Mouse (Mus musculus): ENCODE results near the gene Nrip2. TPM values are rescaled to one million over a fixed set of nuclear protein-coding genes. Genes with fewer than 3 reads are reported as not detected.
"Not testable (repeated sequence)": the region's sequence is repeated elsewhere in the genome, so short reads cannot be mapped to it uniquely, and the experiment has no call there.

Gene Nrip2
- polyA plus RNA-seq, 1 experiment from 2014 or later, result not detected

DNA sequence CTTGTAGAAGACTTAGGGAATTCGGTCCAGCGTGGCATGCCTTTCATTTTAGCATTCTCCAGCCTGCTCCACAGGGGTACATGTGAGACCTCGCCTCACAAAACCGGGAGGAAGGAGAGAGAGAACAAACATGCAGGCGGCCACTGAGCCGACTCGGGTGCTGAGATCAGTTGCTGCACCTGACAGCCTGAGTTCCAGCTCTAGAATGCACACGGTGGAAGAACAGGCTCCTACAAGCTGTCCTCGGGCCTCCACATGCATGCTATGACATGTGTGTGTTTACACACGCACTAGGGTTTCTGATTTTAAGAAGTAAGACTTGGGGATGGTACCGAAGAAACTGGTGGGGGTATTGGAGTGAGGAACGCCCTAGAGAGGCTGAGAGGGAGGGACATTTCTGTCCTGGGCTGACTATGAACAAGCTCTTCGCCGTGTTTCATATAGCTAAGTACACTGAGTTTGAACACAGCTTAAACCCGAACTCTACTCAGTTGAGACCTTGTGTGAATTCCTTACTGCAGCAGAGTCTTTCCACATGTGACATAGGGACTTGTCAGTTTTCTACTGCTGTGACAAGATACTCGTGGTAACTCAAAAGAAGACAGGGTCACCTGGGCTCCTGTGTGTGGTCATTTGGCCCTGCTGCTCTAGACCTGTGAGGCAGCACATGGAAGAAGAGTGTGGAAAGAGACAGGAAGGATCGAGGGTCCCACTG is 22.6 kb upstream of the Nrip2 start:
- no peaks in the 10 kb centered on the region for H3K79me2 ChIP-seq (ENCODE audit: inconsistent target)
- WGBS (ENCODE audit: missing documents), result 96% methylated on average over 14 of the region's 17 CpGs
- H3K4me3 ChIP-seq (ENCODE audit: inconsistent target), result no peak overlapping the region
- no peaks in the 10 kb centered on the region for H3K36me3 ChIP-seq (ENCODE audit: inconsistent target)
- H3K27ac ChIP-seq, result no peak overlapping the region

DNA sequence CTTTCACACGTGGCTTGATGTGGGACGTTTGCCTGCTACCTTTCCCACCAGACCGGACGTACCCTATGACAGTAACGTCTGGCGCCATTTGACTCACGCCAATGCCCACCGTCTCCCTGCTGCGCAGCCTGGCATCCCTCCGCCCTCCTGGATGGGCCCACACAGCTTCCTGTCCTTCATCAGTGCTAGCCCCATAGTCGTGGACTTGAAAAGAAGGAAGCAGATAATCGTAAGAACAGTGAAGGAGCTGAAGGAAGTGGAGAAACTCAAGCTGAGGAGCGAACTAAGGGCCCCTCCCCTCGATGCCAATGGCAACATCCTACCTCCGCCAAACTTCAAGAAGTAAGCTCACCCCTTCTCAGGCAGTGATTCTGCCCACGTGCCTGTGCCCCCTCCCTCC is 19.5 kb upstream of the Nrip2 start:
- H3K36me3 ChIP-seq (ENCODE audit: inconsistent target), result no peaks in the 10 kb centered on the region
- H3K27ac ChIP-seq, result no peak overlapping the region
- 46% methylated on average over 16 of the region's 16 CpGs for WGBS (ENCODE audit: missing documents)
- H3K79me2 ChIP-seq (ENCODE audit: inconsistent target), result no peaks in the 10 kb centered on the region
- H3K4me3 ChIP-seq (ENCODE audit: inconsistent target), result no peak overlapping the region

DNA sequence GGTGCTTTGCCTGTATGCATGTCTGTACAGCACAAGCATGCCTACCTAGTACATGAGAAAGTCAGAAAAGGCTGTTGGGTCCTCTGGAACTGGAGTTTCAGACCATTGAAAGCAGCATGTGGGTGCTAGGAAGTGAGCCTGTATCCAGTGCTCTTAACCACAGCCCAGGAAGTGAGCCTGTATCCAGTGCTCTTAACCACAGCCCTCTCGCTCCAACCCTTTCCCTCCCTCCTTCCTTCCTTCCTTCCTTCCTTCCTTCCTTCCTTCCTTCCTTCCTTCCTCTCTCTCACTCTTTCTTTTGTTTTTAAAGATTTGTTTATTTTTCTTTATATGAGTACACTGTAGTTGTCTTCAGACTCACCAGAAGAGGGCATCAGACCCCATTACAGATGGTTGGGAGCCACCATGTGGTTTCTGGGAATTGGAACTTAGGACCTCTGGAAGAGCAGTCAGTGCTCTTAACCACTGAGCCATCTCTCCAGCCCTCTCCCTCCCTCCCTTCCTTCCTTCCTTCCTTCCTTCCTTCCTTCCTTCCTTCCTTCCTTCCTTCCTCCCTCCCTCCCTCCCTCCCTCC is 18.4 kb upstream of the Nrip2 start:
- H3K27ac ChIP-seq, result 0 out of 2 replicates have a peak overlapping the region, but pooled peaks have one; percentile 21
- H3K36me3 ChIP-seq (ENCODE audit: inconsistent target); H3K79me2 ChIP-seq (ENCODE audit: inconsistent target); H3K4me3 ChIP-seq (ENCODE audit: inconsistent target): not testable (repeated sequence)
- WGBS (ENCODE audit: missing documents), result 11% methylated on average over 1 of the region's 1 CpGs

DNA sequence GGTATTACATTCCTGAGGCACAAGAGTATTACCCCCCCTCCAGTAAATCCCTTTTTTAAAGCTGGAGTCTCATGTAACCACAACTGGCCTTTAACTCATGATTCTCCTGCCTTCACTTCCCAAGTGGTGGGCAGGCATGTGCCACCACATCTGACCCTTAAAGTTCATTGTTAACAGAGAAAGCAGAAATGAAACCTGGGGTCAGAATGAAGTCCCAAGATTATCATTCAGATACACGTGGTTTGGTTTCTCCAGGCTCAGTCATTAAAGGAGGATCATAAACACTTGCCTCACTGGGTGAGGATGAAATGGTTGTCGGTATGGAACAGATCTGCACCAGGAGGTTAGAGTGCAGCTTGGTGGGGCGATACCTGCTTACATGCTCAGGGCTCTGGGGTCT is 17.8 kb upstream of the Nrip2 start:
- 22% methylated on average over 3 of the region's 3 CpGs for WGBS (ENCODE audit: missing documents)
- Histone ChIP-seq H3K4me3 (ENCODE audit: inconsistent target) (no peak overlapping the region), H3K79me2 (ENCODE audit: inconsistent target) (no peaks in the 10 kb centered on the region), H3K36me3 (ENCODE audit: inconsistent target) (no peaks in the 10 kb centered on the region), H3K27ac (no peak overlapping the region)

DNA sequence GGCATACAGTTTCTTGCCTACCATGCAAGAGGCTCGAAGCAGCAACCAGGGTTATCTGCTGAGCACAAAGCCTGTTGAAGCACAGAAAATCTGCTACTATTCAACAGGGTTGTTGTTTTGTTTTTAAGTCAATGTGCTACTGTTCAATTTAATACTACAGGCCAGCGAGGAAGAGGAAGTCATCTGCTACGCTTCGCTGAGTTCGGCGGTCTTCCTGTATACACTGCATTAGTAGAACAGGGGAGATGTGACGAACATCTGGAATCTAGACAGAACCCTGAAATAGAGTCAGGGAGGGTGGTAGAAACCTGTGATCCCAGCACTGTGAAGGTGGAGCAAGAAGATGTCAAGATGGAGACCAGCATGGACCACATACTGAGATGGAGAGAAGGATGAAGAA is 15.3 kb upstream of the Nrip2 start:
- H3K4me3 ChIP-seq (ENCODE audit: inconsistent target), result no peak overlapping the region
- WGBS (ENCODE audit: missing documents), result 23% methylated on average over 7 of the region's 7 CpGs
- H3K27ac ChIP-seq, result no peak overlapping the region
- H3K79me2 ChIP-seq (ENCODE audit: inconsistent target), result no peaks in the 10 kb centered on the region
- no peaks in the 10 kb centered on the region for H3K36me3 ChIP-seq (ENCODE audit: inconsistent target)

DNA sequence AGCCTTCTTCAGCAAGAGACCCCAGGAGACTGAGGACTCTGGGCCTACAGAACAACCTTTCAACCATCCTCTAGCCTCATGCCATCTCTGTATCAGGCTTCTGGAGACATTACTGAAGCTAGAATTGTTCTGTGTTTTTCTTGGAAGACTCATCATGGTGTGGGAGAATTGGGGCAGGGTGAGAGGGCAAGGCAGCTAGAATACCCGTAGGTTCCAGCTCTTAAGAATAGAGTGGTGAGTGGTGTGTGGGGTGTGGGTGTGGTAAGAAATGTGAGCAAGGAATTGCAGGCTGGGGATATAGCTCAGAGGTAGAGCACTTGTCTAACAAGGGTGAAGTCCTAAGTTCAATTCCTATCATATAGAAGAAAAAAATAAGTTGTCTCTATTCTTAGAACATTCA is 14.1 kb upstream of the Nrip2 start:
- H3K27ac ChIP-seq, result no peak overlapping the region
- 100% methylated on average over 1 of the region's 1 CpGs for WGBS (ENCODE audit: missing documents)
- no peaks in the 10 kb centered on the region for H3K36me3 ChIP-seq (ENCODE audit: inconsistent target)
- no peaks in the 10 kb centered on the region for H3K79me2 ChIP-seq (ENCODE audit: inconsistent target)
- H3K4me3 ChIP-seq (ENCODE audit: inconsistent target), result no peak overlapping the region

DNA sequence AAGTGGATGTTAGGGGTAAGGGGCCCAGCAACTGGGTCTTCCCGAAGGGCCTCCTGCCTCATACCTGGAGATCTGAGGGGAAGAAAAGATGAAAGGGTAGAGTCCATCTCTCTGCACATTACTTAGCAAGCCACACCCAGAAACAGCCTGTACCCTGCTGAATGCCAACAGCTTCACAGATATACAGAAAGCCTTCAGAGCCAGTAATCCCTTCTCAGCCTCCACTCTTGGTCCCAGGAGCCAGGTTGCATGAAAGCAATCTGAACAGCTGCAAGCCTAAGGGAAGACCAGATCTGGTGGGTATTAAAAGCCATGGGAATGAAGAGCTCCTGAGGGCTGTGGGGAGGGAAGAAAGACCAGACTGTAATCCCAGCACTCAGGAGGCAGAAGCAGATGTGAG is 9.9 kb upstream of the Nrip2 start:
- Histone ChIP-seq H3K79me2 (ENCODE audit: inconsistent target) (no peaks in the 10 kb centered on the region), H3K36me3 (ENCODE audit: inconsistent target) (no peaks in the 10 kb centered on the region), H3K4me3 (ENCODE audit: inconsistent target) (no peak overlapping the region), H3K27ac (no peak overlapping the region)
- WGBS (ENCODE audit: missing documents), result 100% methylated on average over 1 of the region's 1 CpGs

DNA sequence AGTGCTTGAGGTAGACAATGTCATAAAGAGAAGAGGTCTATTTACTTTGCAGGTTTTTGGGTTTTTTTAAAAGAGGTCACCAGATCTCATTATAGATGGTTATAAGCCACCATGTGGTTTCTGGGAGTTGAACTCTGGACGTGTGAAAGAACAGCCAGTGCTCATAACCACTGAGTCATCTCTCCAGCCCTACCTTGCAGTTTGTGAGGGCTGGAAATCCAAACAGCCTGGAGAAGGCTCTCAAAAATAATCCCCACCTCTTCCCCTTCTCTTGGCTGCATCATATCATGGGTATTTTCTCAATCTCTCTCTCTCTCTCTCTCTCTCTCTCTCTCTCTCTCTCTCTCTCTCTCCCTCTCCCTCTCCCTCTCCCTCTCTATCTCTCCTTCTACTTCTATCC is 8.4 kb upstream of the Nrip2 start:
- H3K27ac ChIP-seq, result no peak overlapping the region
- H3K79me2 ChIP-seq (ENCODE audit: inconsistent target), result no peaks in the 10 kb centered on the region
- H3K36me3 ChIP-seq (ENCODE audit: inconsistent target), result no peaks in the 10 kb centered on the region
- 14% methylated on average over 1 of the region's 1 CpGs for WGBS (ENCODE audit: missing documents)
- H3K4me3 ChIP-seq (ENCODE audit: inconsistent target), result no peak overlapping the region

DNA sequence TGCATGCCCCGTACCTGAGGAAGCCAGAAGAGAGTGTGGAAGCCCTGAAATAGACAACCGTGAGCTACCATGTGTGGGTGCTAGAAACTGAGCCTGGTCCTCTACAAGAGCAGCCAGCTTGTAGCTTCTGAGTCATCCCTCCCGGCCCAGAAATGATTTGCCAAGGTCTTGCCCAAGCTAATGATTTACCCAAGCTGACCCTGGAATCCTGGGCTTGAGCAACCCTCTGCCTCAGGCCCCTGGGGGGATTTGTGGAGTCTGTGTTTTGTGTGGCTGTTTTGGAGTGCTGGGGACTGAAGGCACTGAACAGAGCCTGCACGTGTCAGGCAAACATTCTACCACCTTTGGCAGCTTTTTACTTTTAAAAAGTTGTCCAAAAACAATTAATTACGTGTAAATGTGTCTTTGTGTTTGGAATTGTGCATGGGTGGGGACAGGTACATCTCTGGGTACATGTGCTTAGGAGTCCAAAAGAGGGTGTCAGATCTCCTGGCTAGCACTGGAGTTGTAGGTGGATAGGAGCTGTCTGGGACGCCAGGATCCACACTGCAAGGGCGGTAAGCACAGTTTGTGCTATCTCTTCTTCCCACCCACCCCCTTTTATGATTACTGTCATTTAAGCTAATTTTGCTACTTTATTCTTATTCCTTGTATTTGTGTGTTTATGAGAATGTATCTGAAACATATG is 1.4 kb upstream of the Nrip2 start:
- 88% methylated on average over 7 of the region's 7 CpGs for WGBS (ENCODE audit: missing documents)

DNA sequence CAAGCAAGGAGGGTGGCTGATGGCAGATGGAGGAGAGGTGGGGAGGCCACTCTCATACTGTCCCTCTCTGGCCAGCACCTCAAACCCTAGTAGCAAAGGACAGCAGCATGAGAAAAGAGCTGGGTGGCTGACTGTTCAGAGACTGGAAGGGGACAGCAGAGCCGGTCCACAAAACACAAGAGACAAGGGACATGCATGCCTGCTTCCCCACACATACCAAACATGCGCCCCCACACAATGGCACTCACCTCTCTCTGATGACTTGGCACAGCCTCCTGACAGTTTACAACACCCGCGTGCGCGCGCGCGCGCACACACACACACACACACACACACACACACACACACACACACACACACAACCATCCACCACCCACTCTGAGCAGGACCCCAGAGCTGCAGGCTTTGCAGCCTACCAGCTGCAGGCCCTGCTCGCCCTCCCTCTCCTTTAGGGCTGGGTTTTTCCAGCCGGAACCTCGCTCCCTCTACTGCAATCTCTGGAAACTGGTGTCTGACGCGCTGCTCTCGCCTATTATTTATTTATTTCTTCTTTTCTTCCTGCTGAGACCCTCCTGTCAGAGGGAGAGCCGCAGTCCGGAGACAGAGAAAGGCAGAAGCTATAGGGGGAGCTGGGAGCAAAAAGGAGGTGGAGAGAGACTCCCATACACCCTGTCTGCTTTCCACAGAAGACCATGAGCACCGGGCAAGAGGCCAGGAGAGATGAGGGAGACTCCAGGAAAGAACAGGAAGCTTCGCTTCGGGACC is 507 bp downstream of the Nrip2 start:
- no peak overlapping the region for H3K4me3 ChIP-seq (ENCODE audit: inconsistent target)
- H3K27ac ChIP-seq, result no peak overlapping the region
- H3K79me2 ChIP-seq (ENCODE audit: inconsistent target), result no peaks in the 10 kb centered on the region
- WGBS (ENCODE audit: missing documents), result 85% methylated on average over 15 of the region's 21 CpGs
- no peaks in the 10 kb centered on the region for H3K36me3 ChIP-seq (ENCODE audit: inconsistent target)

More for the DNA sequence above, 1.4 kb upstream of the Nrip2 start:
- H3K36me3 ChIP-seq (ENCODE audit: inconsistent target), result no peaks in the 10 kb centered on the region
- no peak overlapping the region for H3K27ac ChIP-seq
- H3K4me3 ChIP-seq (ENCODE audit: inconsistent target), result no peak overlapping the region
- no peaks in the 10 kb centered on the region for H3K79me2 ChIP-seq (ENCODE audit: inconsistent target)

DNA sequence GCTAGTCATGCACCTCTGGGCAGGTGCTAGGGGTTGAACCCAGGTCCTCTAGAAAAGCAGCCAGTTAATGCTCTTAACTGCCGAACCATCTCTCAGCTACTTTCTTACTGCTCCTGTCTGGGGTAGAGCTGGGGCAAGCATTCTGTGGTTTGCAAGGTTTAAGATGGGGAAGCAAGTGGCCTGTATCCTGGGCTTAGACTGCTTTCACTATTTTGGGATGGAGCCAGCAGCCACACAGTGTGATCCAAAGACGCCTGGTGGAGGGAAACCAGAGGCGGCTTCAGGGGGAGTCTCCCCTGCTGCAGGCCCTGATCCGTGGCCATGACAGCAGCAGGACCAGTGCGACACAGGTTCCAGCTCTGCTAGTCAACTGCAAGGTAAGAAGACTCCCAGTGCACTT is 5.6 kb downstream of the Nrip2 start:
- no peaks in the 10 kb centered on the region for H3K79me2 ChIP-seq (ENCODE audit: inconsistent target)
- no peaks in the 10 kb centered on the region for H3K36me3 ChIP-seq (ENCODE audit: inconsistent target)
- no peak overlapping the region for H3K27ac ChIP-seq
- H3K4me3 ChIP-seq (ENCODE audit: inconsistent target), result no peak overlapping the region
- 45% methylated on average over 5 of the region's 5 CpGs for WGBS (ENCODE audit: missing documents)

DNA sequence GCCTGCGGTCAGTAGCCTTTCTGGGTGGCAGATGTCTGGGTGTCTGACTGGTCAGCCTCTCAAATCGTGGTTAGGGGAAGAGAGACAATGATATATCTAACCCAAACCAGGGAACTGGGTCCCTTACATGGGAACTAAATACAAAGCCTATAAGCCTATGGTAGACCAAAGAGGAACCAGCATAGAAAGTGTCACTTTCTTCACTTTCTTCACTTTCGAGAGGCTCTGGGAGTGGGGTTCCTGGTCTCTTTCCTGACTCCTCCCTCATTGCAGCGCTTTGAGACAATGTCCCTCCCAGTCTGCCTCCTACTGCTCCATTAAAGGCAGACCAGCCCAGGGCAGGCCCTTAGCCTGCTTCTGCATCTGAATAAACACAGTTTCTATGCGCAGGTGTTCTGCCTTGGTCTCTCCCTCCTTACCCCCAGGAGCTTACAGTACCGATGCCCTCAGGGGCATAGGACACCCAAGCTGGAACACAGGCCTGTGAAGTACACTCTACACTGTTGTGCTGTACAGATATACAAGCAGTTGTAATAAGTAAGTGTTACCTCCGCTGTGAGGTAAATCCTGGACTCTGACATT is 9.5 kb downstream of the Nrip2 start:
- no peak overlapping the region for H3K4me3 ChIP-seq (ENCODE audit: inconsistent target)
- no peaks in the 10 kb centered on the region for H3K79me2 ChIP-seq (ENCODE audit: inconsistent target)
- no peak overlapping the region for H3K27ac ChIP-seq
- no peaks in the 10 kb centered on the region for H3K36me3 ChIP-seq (ENCODE audit: inconsistent target)
- 58% methylated on average over 7 of the region's 7 CpGs for WGBS (ENCODE audit: missing documents)

DNA sequence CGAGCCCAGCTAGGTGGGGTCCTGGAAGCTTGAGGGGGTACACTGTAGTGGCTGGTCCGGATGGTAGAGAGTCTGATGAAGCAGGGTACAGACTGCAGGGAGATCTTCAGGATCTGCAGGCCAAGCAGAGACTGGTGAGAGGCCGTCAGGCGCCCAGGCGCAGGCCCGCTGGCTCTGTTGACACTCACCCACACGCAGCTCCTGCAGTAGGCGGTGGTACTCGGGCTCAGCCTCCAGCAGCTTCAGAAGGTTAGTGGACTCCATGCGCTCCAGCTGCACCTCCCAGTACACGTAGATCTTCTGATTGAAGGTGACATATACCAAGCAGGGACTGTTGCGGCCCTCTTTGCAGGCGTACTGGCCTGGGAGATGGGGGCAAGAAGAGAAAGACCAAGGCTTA is 11.2 kb downstream of the Nrip2 start:
- Histone ChIP-seq H3K36me3 (ENCODE audit: inconsistent target) (no peaks in the 10 kb centered on the region), H3K79me2 (ENCODE audit: inconsistent target) (no peaks in the 10 kb centered on the region)
- WGBS (ENCODE audit: missing documents), result 96% methylated on average over 13 of the region's 13 CpGs

DNA sequence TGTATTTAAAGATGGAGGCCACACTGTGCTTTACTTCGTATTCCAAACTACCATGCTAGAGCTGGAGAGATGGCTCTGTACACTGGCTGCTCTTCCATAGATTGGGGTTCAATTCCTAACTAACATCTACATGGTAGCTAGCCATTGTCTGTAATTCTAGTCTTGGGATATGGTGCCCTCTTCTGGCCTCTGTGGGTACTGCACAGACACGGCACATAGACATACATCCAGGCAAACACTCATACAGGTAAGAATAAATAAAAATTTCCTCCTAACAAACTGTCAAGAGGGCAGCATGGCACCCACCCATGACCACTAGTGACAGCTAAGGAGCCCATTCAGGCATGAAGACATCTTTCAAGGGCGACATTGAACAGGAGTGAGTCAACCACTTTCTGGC is 12.0 kb downstream of the Nrip2 start:
- WGBS (ENCODE audit: missing documents), result 28% methylated on average over 3 of the region's 3 CpGs
- Histone ChIP-seq H3K4me3 (ENCODE audit: inconsistent target) (no peak overlapping the region), H3K27ac (no peak overlapping the region), H3K79me2 (ENCODE audit: inconsistent target) (no peaks in the 10 kb centered on the region), H3K36me3 (ENCODE audit: inconsistent target) (no peaks in the 10 kb centered on the region)

More for the DNA sequence above, 11.2 kb downstream of the Nrip2 start:
- Histone ChIP-seq H3K4me3 (ENCODE audit: inconsistent target) (no peak overlapping the region), H3K27ac (no peak overlapping the region)
